Mouse (Mus musculus): Measurements from ENCODE around the gene Olfr628. TPM values are rescaled to one million over a fixed set of nuclear protein-coding genes. Genes with fewer than 3 reads are reported as not detected.

The Olfr628 gene
- not detected in 2 replicates for polyA plus RNA-seq (2012; rRNA removed)

DNA sequence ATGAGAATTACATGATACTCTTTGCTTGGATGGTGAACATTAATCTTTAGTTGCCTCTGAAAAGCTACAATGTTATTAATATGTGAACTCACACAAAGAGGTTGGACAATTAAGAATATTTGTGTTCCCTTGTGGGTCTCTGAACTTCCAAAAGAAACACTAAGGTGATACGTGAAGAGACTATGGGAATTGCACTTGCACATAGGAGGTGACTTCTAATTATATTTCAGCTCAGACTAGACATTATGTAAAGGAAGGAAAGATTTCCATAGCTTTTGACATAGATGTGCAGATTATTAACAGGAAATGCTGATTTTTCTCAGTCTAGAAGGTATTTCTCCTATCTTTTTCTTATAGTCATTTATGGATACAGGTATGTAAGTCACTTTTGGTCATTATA is at the start of gene Olfr628:
Gene Olfr628, plus strand, starts transcription at position 301 of the 400 bp plus-strand sequence.

DNA sequence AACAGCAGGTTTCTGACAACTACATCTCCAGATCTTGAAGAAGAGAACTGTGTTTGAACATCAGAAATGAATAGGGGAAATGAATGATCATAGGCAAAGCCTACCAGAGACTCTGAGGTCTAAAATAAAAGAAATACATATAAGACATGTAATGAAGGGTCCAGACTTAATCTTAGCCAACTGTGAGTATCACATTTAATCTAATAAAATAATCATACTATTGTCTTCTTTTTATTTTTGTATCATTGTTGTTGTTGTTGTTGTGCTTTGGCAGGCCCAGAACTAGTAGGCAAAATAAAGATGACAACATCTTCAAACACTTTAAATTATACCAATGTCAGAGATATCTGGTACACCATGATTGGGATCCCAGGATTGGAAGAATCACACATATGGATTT is 47.8 kb upstream of the Olfr628 start, which contains the start of gene Olfr625-ps1:
Gene Olfr625-ps1, plus strand, starts transcription at position 301 of the 400 bp plus-strand sequence.

DNA sequence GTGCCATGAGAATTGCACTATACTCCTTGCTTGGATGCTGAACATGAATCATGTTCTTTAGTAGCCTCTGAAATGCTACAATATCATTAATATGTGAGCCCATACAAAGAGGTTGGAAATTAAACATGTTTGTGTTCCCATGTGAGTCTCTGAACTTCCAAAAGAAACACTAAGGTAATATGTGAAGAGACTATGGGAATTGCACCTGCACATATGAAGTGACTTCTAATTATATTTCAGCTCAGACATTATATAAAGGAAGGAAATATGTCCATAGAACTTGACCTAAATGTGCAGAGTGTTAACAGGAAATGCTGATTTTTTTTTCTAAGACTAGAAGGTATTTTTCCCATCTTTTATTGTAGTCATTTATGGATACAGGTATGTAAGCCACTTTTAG is 15.8 kb upstream of the Olfr628 start, which contains the start of gene Olfr243:
Gene Olfr243, plus strand, starts transcription at position 301 of the 400 bp plus-strand sequence.

GRCm38 (mm10) chr7:103744843-103745242 is 14.7 kb downstream of the Olfr628 start, which contains the start of gene Olfr629:
Gene Olfr629 (minus strand): TSS chr7:103744943.

DNA sequence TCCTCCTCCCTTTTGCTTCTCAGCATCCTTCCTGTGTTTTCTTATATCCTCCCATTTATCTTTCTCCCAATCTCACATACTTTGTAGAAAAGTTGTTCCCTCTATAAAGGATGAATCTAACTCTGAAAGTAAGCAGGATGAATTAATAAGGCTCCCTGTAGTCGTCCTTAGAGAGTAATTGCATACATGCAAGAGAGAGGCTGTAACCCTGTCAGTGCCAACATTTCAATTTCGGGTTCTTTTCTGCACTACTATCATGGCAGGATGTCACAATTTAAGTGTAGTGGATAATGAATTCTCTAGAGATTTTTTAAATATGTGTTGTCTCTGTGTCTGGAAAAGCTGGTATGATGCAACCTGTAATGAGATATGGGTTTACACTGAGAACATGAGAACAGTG is 27.1 kb downstream of the Olfr628 start, which contains the start of gene Olfr630:
Gene Olfr630, minus strand, starts transcription at position 101 of the 400 bp plus-strand sequence.

GRCm38 (mm10) chr7:103771494-103771893 is 41.3 kb downstream of the Olfr628 start, which contains the start of gene Olfr69:
Gene Olfr69 (minus strand): TSS chr7:103771594.

DNA sequence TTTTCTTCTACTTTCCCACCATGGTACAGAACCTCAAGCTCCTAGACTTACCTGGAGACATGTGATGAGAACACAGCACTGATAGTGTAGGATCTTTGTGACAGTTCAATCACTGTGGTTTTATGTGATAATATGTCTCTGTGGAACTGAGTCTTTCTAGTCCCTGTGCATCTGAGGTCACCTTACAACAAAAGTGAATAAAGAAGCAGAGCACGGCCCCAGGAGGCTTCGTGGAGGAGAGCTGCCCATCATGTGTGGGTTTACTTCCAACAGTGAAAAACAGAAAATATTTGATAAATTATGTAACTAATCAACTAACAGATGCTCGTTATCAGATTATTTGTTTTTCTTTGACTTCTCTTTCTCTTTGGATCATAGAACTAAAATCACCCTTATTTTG is 49.4 kb downstream of the Olfr628 start, which contains the start of gene Olfr68:
Gene Olfr68, minus strand, starts transcription at position 101 of the 400 bp plus-strand sequence.

Other genes with a start within 250 kb of the Olfr628 start
- gene Olfr609, start 232.3 kb upstream of the Olfr628 start, polyA plus RNA-seq (2012; rRNA removed) = not detected in 2 replicates
- gene Olfr610, start 218.3 kb upstream of the Olfr628 start, polyA plus RNA-seq (2012; rRNA removed) = not detected in 2 replicates
- gene Olfr611, start 209.5 kb upstream of the Olfr628 start, polyA plus RNA-seq (2012; rRNA removed) = not detected in 2 replicates
- gene Olfr612, start 187.7 kb upstream of the Olfr628 start, polyA plus RNA-seq (2012; rRNA removed) = not detected in 2 replicates
- not detected in 2 replicates for gene Olfr613, start 182.3 kb upstream of the Olfr628 start, polyA plus RNA-seq (2012; rRNA removed)
- gene Olfr615, start 174.3 kb upstream of the Olfr628 start, polyA plus RNA-seq (2012; rRNA removed) = not detected in 2 replicates
- not detected in 2 replicates for gene Olfr616, start 161.2 kb upstream of the Olfr628 start, polyA plus RNA-seq (2012; rRNA removed)
- not detected in 2 replicates for gene Olfr617, start 157.3 kb upstream of the Olfr628 start, polyA plus RNA-seq (2012; rRNA removed)
- gene Olfr618, start 140.3 kb upstream of the Olfr628 start, polyA plus RNA-seq (2012; rRNA removed) = 0.02 TPM in 2 replicates
- not detected in 2 replicates for gene Olfr619, start 129.8 kb upstream of the Olfr628 start, polyA plus RNA-seq (2012; rRNA removed)
- not detected in 2 replicates for gene Olfr620, start 117.8 kb upstream of the Olfr628 start, polyA plus RNA-seq (2012; rRNA removed)
- gene Olfr622, start 87.7 kb upstream of the Olfr628 start, polyA plus RNA-seq (2012; rRNA removed) = not detected in 2 replicates
- not detected in 2 replicates for gene Olfr623, start 66.7 kb upstream of the Olfr628 start, polyA plus RNA-seq (2012; rRNA removed)
- 0.04 TPM in 2 replicates for gene Olfr624, start 59.2 kb upstream of the Olfr628 start, polyA plus RNA-seq (2012; rRNA removed)
- not detected in 2 replicates for gene Olfr625-ps1, start 47.7 kb upstream of the Olfr628 start, polyA plus RNA-seq (2012; rRNA removed)
- gene Olfr243, start 15.7 kb upstream of the Olfr628 start, polyA plus RNA-seq (2012; rRNA removed) = not detected in 2 replicates
- not detected in 2 replicates for gene Olfr629, start 14.6 kb downstream of the Olfr628 start, polyA plus RNA-seq (2012; rRNA removed)
- not detected in 2 replicates for gene Olfr630, start 27.0 kb downstream of the Olfr628 start, polyA plus RNA-seq (2012; rRNA removed)
- gene Olfr69, start 41.2 kb downstream of the Olfr628 start, polyA plus RNA-seq (2012; rRNA removed) = not detected in 2 replicates
- not detected in 2 replicates for gene Olfr68, start 49.3 kb downstream of the Olfr628 start, polyA plus RNA-seq (2012; rRNA removed)
- gene Olfr67, start 61.4 kb downstream of the Olfr628 start, polyA plus RNA-seq (2012; rRNA removed) = not detected in 2 replicates
- gene Hbb-bt, start 83.6 kb downstream of the Olfr628 start, polyA plus RNA-seq (2012; rRNA removed) = 1,727 and 2,114 TPM in 2 replicates
- 1,278 and 2,335 TPM in 2 replicates for gene Hbb-bs, start 97.7 kb downstream of the Olfr628 start, polyA plus RNA-seq (2012; rRNA removed)
- 0.40 TPM in 1 of 2 replicates, not detected in the other for gene Hbb-bh2, start 110.1 kb downstream of the Olfr628 start, polyA plus RNA-seq (2012; rRNA removed)
- gene Hbb-bh1, start 112.8 kb downstream of the Olfr628 start, polyA plus RNA-seq (2012; rRNA removed) = 1,953 and 3,124 TPM in 2 replicates
- 10,518 and 17,284 TPM in 2 replicates for gene Hbb-y, start 122.8 kb downstream of the Olfr628 start, polyA plus RNA-seq (2012; rRNA removed)
- gene Olfr66, start 155.9 kb downstream of the Olfr628 start, polyA plus RNA-seq (2012; rRNA removed) = not detected in 2 replicates
- not detected in 2 replicates for gene Olfr64, start 164.1 kb downstream of the Olfr628 start, polyA plus RNA-seq (2012; rRNA removed)
- gene Olfr65, start 173.1 kb downstream of the Olfr628 start, polyA plus RNA-seq (2012; rRNA removed) = not detected in 2 replicates
- not detected in 2 replicates for gene Olfr631, start 198.5 kb downstream of the Olfr628 start, polyA plus RNA-seq (2012; rRNA removed)
- gene Olfr632, start 204.0 kb downstream of the Olfr628 start, polyA plus RNA-seq (2012; rRNA removed) = 0.11 and 0.36 TPM in 2 replicates
- gene Olfr633, start 214.1 kb downstream of the Olfr628 start, polyA plus RNA-seq (2012; rRNA removed) = not detected in 2 replicates
- gene Olfr635, start 240.8 kb downstream of the Olfr628 start, polyA plus RNA-seq (2012; rRNA removed) = not detected in 2 replicates

Data from central nervous system, embryonic 11.5 days (tissue).